Mouse (Mus musculus) urinary bladder, adult 18-20 months (tissue): ENCODE results near the gene Qrich1.

Source experiments
- DNase-seq, 2 experiments: peaks; one replicate each; pipeline ENCODE4 v3.0.0; 2022; ENCODE audit warnings: low spot score in 2 of 2, mixed read lengths in 2 of 2

Qrich1 gene

GRCm38 (mm10) chr9:108564131-108564530 lies 47.5 kb downstream of the Qrich1 start:
- DNase-seq = no peak

GRCm38 (mm10) chr9:108565881-108566814 lies 49.5 kb downstream of the Qrich1 start:
- DNase-seq = no peak

GRCm38 (mm10) chr9:108566815-108567776 lies 50.5 kb downstream of the Qrich1 start, which contains the start of gene Ndufaf3:
Gene Ndufaf3 (minus strand): TSS chr9:108567434.
- peak; percentile 93 to 97 for DNase-seq

GRCm38 (mm10) chr9:108567931-108568419 lies 51.4 kb downstream of the Qrich1 start:
- DNase-seq = no peak

- no peak for DNase-seq
These were observed 51.9 kb downstream of the Qrich1 start for GRCm38 (mm10) chr9:108568511-108568921.

GRCm38 (mm10) chr9:108569381-108570206 lies 53.0 kb downstream of the Qrich1 start, which contains the start of gene Dalrd3:
Gene Dalrd3 (plus strand): TSS chr9:108569886.
- DNase-seq = peak; percentile 81 to 90

GRCm38 (mm10) chr9:108570207-108570896 lies 53.7 kb downstream of the Qrich1 start:
- DNase-seq = peak in 1 of 2 experiments; percentile 79

GRCm38 (mm10) chr9:108571401-108571973 lies 54.9 kb downstream of the Qrich1 start:
- DNase-seq = no peak

GRCm38 (mm10) chr9:108572321-108572720 lies 55.7 kb downstream of the Qrich1 start:
- no peak for DNase-seq

- no peak for DNase-seq
These were observed 57.4 kb downstream of the Qrich1 start for GRCm38 (mm10) chr9:108573774-108574690.

- no peak for DNase-seq
These were observed 58.3 kb downstream of the Qrich1 start for GRCm38 (mm10) chr9:108574921-108575320.

GRCm38 (mm10) chr9:108575321-108576297 lies 59.0 kb downstream of the Qrich1 start:
- no peak for DNase-seq

GRCm38 (mm10) chr9:108577025-108577424 lies 60.4 kb downstream of the Qrich1 start:
- DNase-seq = no peak

- no peak for DNase-seq
These were observed 61.4 kb downstream of the Qrich1 start for GRCm38 (mm10) chr9:108577934-108578544.

- peak; percentile 80 to 84 for DNase-seq
These were observed 62.1 kb downstream of the Qrich1 start, which contains the start of gene Wdr6 for GRCm38 (mm10) chr9:108578545-108579343. Gene Wdr6 (minus strand): TSS chr9:108578739.

GRCm38 (mm10) chr9:108579344-108579690 lies 62.7 kb downstream of the Qrich1 start:
- no peak for DNase-seq
